Mouse (Mus musculus) liver, postnatal 0 days (tissue): ENCODE measurements around the gene Srgap1. TPM values are rescaled to one million over a fixed set of nuclear protein-coding genes. Genes with fewer than 3 reads are reported as not detected.

Experiments used
- ATAC-seq: fragments of 200-750 bp; cut with Nextera tagmentation; 2 replicates; pipeline ENCODE4 v1.8.0; 2017; ENCODE audit warnings: mild to moderate bottlenecking, moderate library complexity
- DNase-seq: peaks from one replicate; pipeline ENCODE4 v3.0.0-alpha.2; 2016
- H3K27ac ChIP-seq: fragments of 300-500 bp; sonication (generic); 2 replicates; pipeline ENCODE4 v1.5.1; 2014; ENCODE audit warnings: antibody characterized with exemption, moderate library complexity, mild to moderate bottlenecking, low read depth
- H3K27me3 ChIP-seq: fragments of 300-500 bp; sonication (generic); 2 replicates; pipeline ENCODE4 v1.6.1; 2014; ENCODE audit warnings: low read length, control low read depth, mixed read lengths; ENCODE audit not compliant: insufficient read depth
- H3K36me3 ChIP-seq: fragments of 300-500 bp; sonication (generic); replicated peaks from 2 replicates; pipeline ENCODE4 v1.6.1; 2014; ENCODE audit warnings: mild to moderate bottlenecking, control low read depth, low read length, moderate library complexity, mixed read lengths; ENCODE audit not compliant: insufficient read depth
- H3K4me1 ChIP-seq: fragments of 300-500 bp; sonication (generic); 2 replicates; pipeline ENCODE4 v1.6.1; 2014; ENCODE audit warnings: antibody characterized with exemption, mild to moderate bottlenecking, control low read depth; ENCODE audit not compliant: insufficient read depth
- H3K4me2 ChIP-seq: fragments of 300-500 bp; sonication (generic); 2 replicates; pipeline ENCODE4 v1.6.1; 2014; ENCODE audit warnings: low read depth, mild to moderate bottlenecking, low read length, moderate library complexity, mixed read lengths
- H3K4me3 ChIP-seq: fragments of 300-500 bp; sonication (generic); 2 replicates; pipeline ENCODE4 v1.5.1; 2014; ENCODE audit warnings: low read depth, low read length
- H3K9ac ChIP-seq: fragments of 300-500 bp; sonication (generic); replicated peaks from 2 replicates; pipeline ENCODE4 v1.6.1; 2014; ENCODE audit warnings: mild to moderate bottlenecking, moderate library complexity
- H3K9me3 ChIP-seq: fragments of 300-500 bp; sonication (generic); 2 replicates; pipeline ENCODE4 v1.6.1; 2016; ENCODE audit warnings: mild to moderate bottlenecking, control low read depth, low read length, mixed read lengths
- CTCF ChIP-seq: sonication (generic); IDR thresholded peaks from 2 replicates; pipeline ENCODE4 v1.5.1; 2016; ENCODE audit warnings: antibody characterized with exemption, low read depth
- EP300 ChIP-seq: IDR thresholded peaks from 2 replicates; pipeline ENCODE4 v1.6.1; 2016; ENCODE audit warnings: antibody characterized with exemption, low read depth, mild to moderate bottlenecking
- WGBS: fragments of 180-500 bp; shearing (Covaris S2); extraction: QIAGEN DNeasy Blood & Tissue Kit; methylation state at CpG from one replicate; pipeline ENCODE4 v1.1.7; 2014; ENCODE audit not compliant: insufficient replicate concordance; 5-methylcytosine and 5-hydroxymethylcytosine counted together
- polyA plus RNA-seq: library from polyadenylated mRNA; unstranded; fragments of >200 nt; fragmentation: Nextera tagmentation; extraction: Ambion mirVana; gene quantifications from 2 replicates; pipeline ENCODE4 v1.2.1, GENCODE M21; 2015

Gene Srgap1
- polyA plus RNA-seq, 1 experiment from 2014 or later, result 0.90 TPM

DNA sequence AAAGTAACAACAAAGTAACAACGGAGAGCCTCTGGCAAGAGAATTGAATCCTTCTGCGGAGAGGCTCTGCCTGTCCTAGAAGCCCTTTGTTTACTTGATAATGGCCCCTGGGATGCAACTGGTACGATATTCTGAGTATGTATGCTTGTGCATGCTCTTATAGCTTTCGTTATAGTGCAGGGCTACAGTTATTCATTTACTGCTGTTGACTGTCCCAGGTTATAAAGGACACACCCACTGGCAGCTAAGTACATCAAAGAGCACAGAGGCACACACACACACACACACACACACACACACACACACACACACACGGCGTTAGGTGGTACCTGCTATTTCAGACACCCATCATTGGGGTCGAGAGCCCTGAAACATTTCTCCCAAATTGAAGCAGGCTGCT, 48.3 kb downstream of the Srgap1 start:
- DNase-seq, result no peak
- H3K27me3 ChIP-seq, result no peaks in the 10 kb centered on the region
- no peaks in the 10 kb centered on the region for H3K9me3 ChIP-seq
- H3K27ac ChIP-seq, result no peak overlapping the region
- H3K4me3 ChIP-seq, result no peak overlapping the region
- no peak overlapping the region for H3K4me2 ChIP-seq
- 0 out of 2 replicates have a peak, but pooled peaks cover 6% of the 10 kb centered on the region for H3K4me1 ChIP-seq
- 68% methylated on average over 7 of the region's 7 CpGs for WGBS
- no peak for ATAC-seq
- TF ChIP-seq EP300, result no peak
- TF ChIP-seq CTCF, result no peak
- H3K36me3 ChIP-seq, result no peaks in the 10 kb centered on the region
- H3K9ac ChIP-seq, result no peak overlapping the region

DNA sequence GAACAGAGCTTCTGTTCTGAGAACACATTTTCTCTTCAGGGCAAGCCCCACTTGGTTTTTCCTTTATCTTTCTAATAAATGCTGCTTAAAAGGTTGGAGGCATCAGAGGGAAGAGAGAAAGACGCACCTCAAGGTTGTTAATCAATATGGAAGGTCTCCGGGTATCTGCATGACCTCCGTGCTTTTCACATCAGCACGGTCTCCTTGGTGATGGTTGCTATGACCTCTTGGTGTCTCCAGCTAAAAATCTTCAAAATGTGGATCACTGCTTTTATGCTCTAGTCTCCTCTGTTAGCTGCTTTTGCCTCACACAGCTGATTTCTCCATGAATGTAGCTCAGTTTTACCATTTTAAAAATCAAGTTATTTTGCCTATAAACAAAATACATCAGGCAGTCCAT, 50.6 kb downstream of the Srgap1 start:
- Histone ChIP-seq H3K9me3 (no peaks in the 10 kb centered on the region), H3K4me3 (no peak overlapping the region), H3K36me3 (no peaks in the 10 kb centered on the region), H3K4me1 (no peaks in the 10 kb centered on the region), H3K9ac (no peak overlapping the region), H3K27me3 (no peaks in the 10 kb centered on the region), H3K27ac (no peak overlapping the region), H3K4me2 (no peak overlapping the region)
- no peak for DNase-seq
- 80% methylated on average over 4 of the region's 4 CpGs for WGBS
- no peak for TF ChIP-seq EP300
- TF ChIP-seq CTCF, result no peak
- no peak for ATAC-seq

DNA sequence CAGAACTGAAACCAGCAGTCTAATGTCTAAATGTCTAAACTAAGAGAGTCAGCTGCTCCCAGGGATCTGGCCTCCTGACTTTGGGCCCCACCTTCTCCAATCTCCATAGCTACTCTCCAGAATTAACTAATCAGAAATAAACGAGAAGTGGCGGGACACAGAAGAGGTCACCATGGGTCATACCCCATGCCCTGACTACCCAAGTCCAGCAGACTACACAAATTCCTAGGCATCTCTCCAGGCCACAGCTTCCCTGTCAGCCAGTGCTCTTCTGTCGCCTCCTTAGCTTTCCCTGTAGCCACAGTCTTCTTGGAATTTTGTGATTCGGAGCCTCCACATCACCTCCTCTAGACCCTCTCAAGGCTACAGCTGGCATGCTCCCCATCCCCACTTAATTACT, 51.7 kb downstream of the Srgap1 start:
- Histone ChIP-seq H3K4me1 (no peaks in the 10 kb centered on the region), H3K9ac (no peak overlapping the region), H3K4me2 (no peak overlapping the region), H3K27ac (no peak overlapping the region), H3K36me3 (no peaks in the 10 kb centered on the region), H3K9me3 (no peaks in the 10 kb centered on the region), H3K27me3 (no peaks in the 10 kb centered on the region), H3K4me3 (no peak overlapping the region)
- DNase-seq, result no peak
- TF ChIP-seq CTCF (no peak), EP300 (no peak)
- WGBS, result 54% methylated on average over 4 of the region's 4 CpGs
- no peak for ATAC-seq

DNA sequence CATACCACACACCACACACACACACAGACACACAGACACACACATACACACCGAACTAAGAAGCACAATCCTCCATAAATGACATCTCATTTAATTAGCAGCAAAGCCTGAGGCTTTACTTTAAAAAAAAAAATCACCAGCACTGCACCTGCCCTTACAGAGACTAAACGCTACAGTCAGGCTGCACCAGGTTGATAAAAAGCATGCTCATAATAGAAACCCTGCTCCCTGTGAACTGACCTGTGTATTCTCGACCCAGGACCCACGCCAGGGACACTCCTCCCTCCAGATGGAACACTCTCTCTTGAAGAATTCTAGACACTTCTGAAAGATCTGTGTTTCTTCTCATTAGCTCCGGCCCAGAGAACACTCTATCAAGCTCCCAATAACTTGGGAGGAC, 52.5 kb downstream of the Srgap1 start:
- H3K27me3 ChIP-seq, result no peaks in the 10 kb centered on the region
- ATAC-seq, result no peak
- WGBS, result 55% methylated on average over 5 of the region's 5 CpGs
- no peak overlapping the region for H3K4me3 ChIP-seq
- no peaks in the 10 kb centered on the region for H3K9me3 ChIP-seq
- no peak overlapping the region for H3K9ac ChIP-seq
- no peaks in the 10 kb centered on the region for H3K36me3 ChIP-seq
- H3K27ac ChIP-seq, result no peak overlapping the region
- no peak for DNase-seq
- TF ChIP-seq EP300 (no peak), CTCF (no peak)
- no peak overlapping the region for H3K4me2 ChIP-seq
- H3K4me1 ChIP-seq, result no peaks in the 10 kb centered on the region

DNA sequence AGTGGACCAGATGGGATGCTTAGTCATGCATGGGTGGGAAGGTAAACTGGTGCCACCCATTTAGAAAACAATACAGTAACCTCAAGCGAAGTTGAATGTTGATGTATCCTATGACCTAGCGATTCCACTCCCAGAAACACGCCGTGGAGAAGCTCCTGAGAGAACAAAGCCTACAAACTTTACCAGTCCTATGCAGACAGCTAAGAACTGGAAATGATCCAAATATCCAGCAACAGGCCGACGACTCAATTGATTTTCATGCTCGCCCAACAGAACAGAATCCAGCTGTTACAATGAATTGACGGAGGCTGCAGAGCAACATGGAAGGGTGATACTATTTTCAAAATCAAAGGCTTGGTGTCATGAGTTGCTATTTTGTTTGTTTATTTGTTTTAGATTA, 54.5 kb downstream of the Srgap1 start:
- Histone ChIP-seq H3K4me1 (no peaks in the 10 kb centered on the region), H3K4me3 (no peak overlapping the region), H3K27ac (no peak overlapping the region), H3K9me3 (no peaks in the 10 kb centered on the region), H3K9ac (no peak overlapping the region), H3K4me2 (no peak overlapping the region), H3K36me3 (no peaks in the 10 kb centered on the region), H3K27me3 (no peaks in the 10 kb centered on the region)
- TF ChIP-seq EP300 (no peak), CTCF (no peak)
- ATAC-seq (no peak), DNase-seq (no peak)
- 67% methylated on average over 8 of the region's 8 CpGs for WGBS

DNA sequence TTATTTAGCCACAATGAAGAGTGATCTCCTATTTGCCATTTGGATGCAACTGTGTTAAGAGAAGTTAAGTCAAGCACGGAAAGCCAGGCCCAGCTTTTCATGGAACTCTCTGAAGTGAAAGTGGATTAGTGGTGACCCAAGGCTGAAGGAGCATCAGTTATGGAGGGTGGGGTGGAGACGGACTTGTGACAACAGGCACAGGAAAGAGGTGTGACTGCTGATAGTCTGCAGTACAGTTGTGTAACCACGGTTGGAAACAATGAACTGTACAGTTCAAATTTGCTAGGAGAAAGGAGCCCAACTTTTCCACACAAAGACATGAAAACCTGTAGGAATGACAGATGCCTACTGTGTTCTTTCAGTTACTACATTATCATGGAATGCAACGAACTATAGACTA, 60.1 kb downstream of the Srgap1 start:
- ATAC-seq (no peak), DNase-seq (no peak)

DNA sequence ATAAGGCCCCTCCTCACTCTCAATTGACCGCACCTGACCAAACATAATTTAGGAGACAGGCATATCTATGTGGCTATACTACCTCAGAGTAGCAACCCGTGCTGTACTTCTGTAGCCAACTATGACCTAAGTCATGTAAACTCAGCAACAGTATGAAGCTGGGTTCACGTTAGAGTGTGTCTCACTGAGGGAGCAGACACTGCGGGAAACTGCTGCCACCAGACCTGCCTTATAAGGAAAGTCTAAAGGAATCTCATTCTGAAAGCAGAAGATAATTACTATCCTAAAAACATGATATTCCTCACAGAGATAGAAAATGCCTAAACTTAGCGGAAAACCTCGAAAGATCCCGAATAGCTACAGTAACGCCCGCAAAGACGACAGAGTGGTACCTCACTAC, 62.2 kb downstream of the Srgap1 start:
- no peaks in the 10 kb centered on the region for H3K27me3 ChIP-seq
- WGBS, result 84% methylated on average over 10 of the region's 10 CpGs
- no peak overlapping the region for H3K4me3 ChIP-seq
- TF ChIP-seq EP300, result no peak
- TF ChIP-seq CTCF, result no peak
- no peaks in the 10 kb centered on the region for H3K36me3 ChIP-seq
- H3K9ac ChIP-seq, result no peak overlapping the region
- no peak overlapping the region for H3K4me2 ChIP-seq
- DNase-seq (no peak), ATAC-seq (no peak)
- 0 out of 2 replicates have a peak, but pooled peaks cover 4% of the 10 kb centered on the region for H3K4me1 ChIP-seq
- no peaks in the 10 kb centered on the region for H3K9me3 ChIP-seq
- H3K27ac ChIP-seq, result no peak overlapping the region

More for the DNA sequence above, 60.1 kb downstream of the Srgap1 start:
- WGBS, result 52% methylated on average over 4 of the region's 4 CpGs
- no peak overlapping the region for H3K27ac ChIP-seq
- H3K36me3 ChIP-seq, result no peaks in the 10 kb centered on the region
- H3K4me1 ChIP-seq, result 0 out of 2 replicates have a peak, but pooled peaks cover 4% of the 10 kb centered on the region
- TF ChIP-seq CTCF (no peak), EP300 (no peak)
- no peak overlapping the region for H3K9ac ChIP-seq
- no peak overlapping the region for H3K4me3 ChIP-seq
- H3K4me2 ChIP-seq, result no peak overlapping the region
- H3K27me3 ChIP-seq, result no peaks in the 10 kb centered on the region
- no peaks in the 10 kb centered on the region for H3K9me3 ChIP-seq
